Mouse (Mus musculus): ENCODE data around the gene Zbtb38.

The Zbtb38 gene

GRCm38 (mm10) chr9:96731039-96731895, 21.4 kb downstream of the Zbtb38 start:
- no peak for DNase-seq (ENCODE audit: low read depth)

GRCm38 (mm10) chr9:96730311-96730625, 22.4 kb downstream of the Zbtb38 start:
- no peak for DNase-seq (ENCODE audit: low read depth)

GRCm38 (mm10) chr9:96729537-96730310, 22.9 kb downstream of the Zbtb38 start:
- no peak for DNase-seq (ENCODE audit: low read depth)

GRCm38 (mm10) chr9:96728338-96729162, 24.1 kb downstream of the Zbtb38 start:
- DNase-seq (ENCODE audit: low read depth), result no peak

- no peak for DNase-seq (ENCODE audit: low read depth)
Observed at GRCm38 (mm10) chr9:96727688-96728087, 24.9 kb downstream of the Zbtb38 start.

- DNase-seq (ENCODE audit: low read depth), result no peak
Observed at GRCm38 (mm10) chr9:96726336-96727131, 26.1 kb downstream of the Zbtb38 start.

- DNase-seq (ENCODE audit: low read depth), result no peak
Observed at GRCm38 (mm10) chr9:96725582-96726320, 26.9 kb downstream of the Zbtb38 start.

- no peak for DNase-seq (ENCODE audit: low read depth)
Observed at GRCm38 (mm10) chr9:96723650-96724049, 29.0 kb downstream of the Zbtb38 start.

GRCm38 (mm10) chr9:96721163-96721799, 31.4 kb downstream of the Zbtb38 start:
- DNase-seq (ENCODE audit: low read depth), result no peak

- no peak for DNase-seq (ENCODE audit: low read depth)
Observed at GRCm38 (mm10) chr9:96720510-96721162, 32.0 kb downstream of the Zbtb38 start.

- no peak for DNase-seq (ENCODE audit: low read depth)
Observed at GRCm38 (mm10) chr9:96719408-96720158, 33.0 kb downstream of the Zbtb38 start.

GRCm38 (mm10) chr9:96718888-96719287, 33.7 kb downstream of the Zbtb38 start:
- DNase-seq (ENCODE audit: low read depth), result no peak

- DNase-seq (ENCODE audit: low read depth), result no peak
Observed at GRCm38 (mm10) chr9:96718402-96718798, 34.2 kb downstream of the Zbtb38 start.

- no peak for DNase-seq (ENCODE audit: low read depth)
Observed at GRCm38 (mm10) chr9:96717698-96718401, 34.8 kb downstream of the Zbtb38 start.

- no peak for DNase-seq (ENCODE audit: low read depth)
Observed at GRCm38 (mm10) chr9:96716735-96717444, 35.7 kb downstream of the Zbtb38 start.

GRCm38 (mm10) chr9:96716136-96716535, 36.5 kb downstream of the Zbtb38 start:
- DNase-seq (ENCODE audit: low read depth), result no peak

GRCm38 (mm10) chr9:96715171-96715570, 37.5 kb downstream of the Zbtb38 start:
- DNase-seq (ENCODE audit: low read depth), result no peak

Measured in c-Kit-positive CD71-positive TER-119-negative erythroid progenitor cells, embryonic 14.5 days (primary cell).